Mouse (Mus musculus) liver, adult 2 months (tissue): ENCODE measurements around the gene Syt13.

Experiments
- CTCF ChIP-seq: fragments of 200-500 bp; IDR thresholded peaks from 2 replicates; pipeline ENCODE4 v1.5.1; 2011; ENCODE audit warnings: low read depth, low read length, control low read depth
- POLR2A ChIP-seq: fragments of 200-500 bp; IDR thresholded peaks from 2 replicates; pipeline ENCODE4 v1.6.1; 2011; ENCODE audit warnings: low read length, control low read depth; ENCODE audit not compliant: insufficient read depth; ENCODE audit errors: extremely low read depth

DNA sequence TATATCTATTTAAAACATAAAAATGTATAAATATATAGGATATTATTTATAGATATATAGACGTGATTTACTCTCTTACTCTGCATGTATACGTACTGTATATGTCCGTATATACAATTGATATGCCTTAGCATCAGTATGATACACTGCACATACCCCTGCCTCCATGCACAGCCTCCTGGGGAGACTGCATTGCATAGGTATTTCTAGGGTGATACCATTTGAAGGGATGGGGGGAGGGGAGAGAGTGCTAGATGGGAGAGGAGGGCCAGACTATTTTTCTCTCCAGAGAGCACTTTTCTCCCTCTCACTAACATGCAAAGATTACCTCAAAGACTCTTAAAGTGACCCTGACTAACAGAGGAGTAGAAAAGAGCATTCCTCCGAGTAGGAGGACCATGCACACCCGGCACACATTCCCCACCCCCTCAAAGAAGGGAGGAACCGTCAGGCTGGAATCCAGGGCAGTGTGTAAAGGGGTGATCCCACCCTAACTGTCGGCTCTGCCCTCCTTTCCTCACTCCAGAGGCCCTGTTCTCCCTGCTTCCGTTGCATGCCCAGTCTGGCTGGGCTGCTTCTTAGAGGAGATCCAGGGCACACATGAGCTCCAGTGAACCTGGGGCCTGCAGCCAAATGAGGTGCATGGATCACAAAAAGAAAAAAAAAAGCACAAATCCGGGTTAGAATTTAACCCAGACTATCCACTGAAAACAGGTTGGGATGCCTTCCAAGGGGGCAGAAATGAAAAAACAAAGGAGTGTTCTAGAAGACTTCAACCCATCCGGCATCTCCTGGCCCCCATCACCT lies 52.3 kb downstream of the Syt13 start:
- TF ChIP-seq CTCF (no peak), POLR2A (no peak)
